Mouse (Mus musculus) layer of hippocampus, adult 9-11 months (tissue): ENCODE measurements around the gene Gm5072.
"Not testable (repeated sequence)": the region's sequence is repeated elsewhere in the genome, so short reads cannot be mapped to it uniquely, and the experiment has no call there.

Experiments
- DNase-seq: peaks from one replicate; pipeline ENCODE4 v3.0.0; 2022

Gene Gm5072

GRCm38 (mm10) chrX:91392200-91392599 lies at the start of gene Gm5072:
Gm5072 (plus strand) TSS chrX:91392500.
- DNase-seq, result not testable (repeated sequence)
